Mouse (Mus musculus): ENCODE measurements around the gene Metap1d. TPM values are rescaled to one million over a fixed set of nuclear protein-coding genes. Genes with fewer than 3 reads are reported as not detected.
A peak's percentile ranks its signal among the peaks of the same experiment; 100 is the strongest.

Gene Metap1d
- polyA plus RNA-seq, 1 experiment from 2014 or later: 35.1 TPM

GRCm38 (mm10) chr2:71477787-71478186 is 24.7 kb downstream of the Metap1d start:
- Histone ChIP-seq H3K4me2 (replicated peaks) (no peak overlapping the region), H3K9me3 (replicated peaks) (no peaks in the 10 kb centered on the region), H3K36me3 (no peaks in the 10 kb centered on the region), H3K4me1 (peaks cover 12% of the 10 kb centered on the region), H3K27me3 (no peaks in the 10 kb centered on the region), H3K9ac (no peak overlapping the region), H3K27ac (no peak overlapping the region), H3K4me3 (no peak overlapping the region)
- ATAC-seq (ENCODE audit: low FRiP score): no peak

DNA sequence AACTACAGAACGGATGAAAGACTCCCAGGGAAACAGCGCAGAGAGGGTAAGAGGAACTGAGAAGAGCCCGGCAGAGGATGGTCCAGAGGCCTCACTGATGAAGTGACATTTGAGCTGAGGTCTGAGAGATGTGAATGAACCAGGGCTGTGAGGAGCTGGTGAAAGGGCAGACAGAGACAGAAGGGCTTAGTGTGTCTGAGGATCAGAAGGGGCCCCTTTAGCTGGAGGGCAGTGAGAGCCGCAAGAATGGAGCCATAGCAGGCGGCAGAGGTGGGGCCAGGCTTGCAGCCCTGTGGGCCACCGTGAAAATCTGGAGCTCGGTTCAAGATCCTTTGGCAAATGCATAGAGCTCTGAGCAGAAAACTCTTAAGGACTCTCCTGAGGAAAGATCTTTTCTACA is 26.8 kb downstream of the Metap1d start:
- peaks cover 11% of the 10 kb centered on the region for H3K4me1 ChIP-seq
- H3K9ac ChIP-seq: 0 out of 2 replicates have a peak overlapping the region, but pooled peaks have one; percentile 32
- ATAC-seq (ENCODE audit: low FRiP score): no peak
- WGBS: 5% methylated on average over 7 of the region's 7 CpGs
- no peaks in the 10 kb centered on the region for H3K9me3 ChIP-seq (replicated peaks)
- no peaks in the 10 kb centered on the region for H3K27me3 ChIP-seq
- no peak overlapping the region for H3K4me3 ChIP-seq
- H3K36me3 ChIP-seq: no peaks in the 10 kb centered on the region
- H3K27ac ChIP-seq: no peak overlapping the region
- H3K4me2 ChIP-seq (replicated peaks): peak overlapping the region; percentile 25

DNA sequence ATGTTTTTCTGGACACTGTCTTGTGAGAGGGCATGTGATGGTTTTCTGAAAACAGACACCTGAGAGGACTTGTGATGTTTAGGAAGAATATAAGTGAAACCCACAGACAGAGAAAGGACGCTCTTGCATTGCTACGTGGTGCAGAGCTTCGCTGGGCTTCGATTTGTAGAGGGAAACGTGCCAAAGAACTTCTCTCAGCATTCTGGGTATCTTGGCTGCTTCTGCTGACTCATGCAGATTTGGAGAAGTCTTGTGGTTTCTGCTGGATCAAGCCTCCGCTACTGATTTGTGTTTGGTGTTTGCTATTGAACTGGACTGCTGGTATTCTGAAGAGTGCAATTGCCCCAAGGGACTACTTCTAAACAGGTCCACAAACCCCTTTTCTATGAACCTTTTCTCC is 28.7 kb downstream of the Metap1d start:
- no peak overlapping the region for H3K9ac ChIP-seq
- WGBS: 83% methylated on average over 6 of the region's 6 CpGs
- peaks cover 11% of the 10 kb centered on the region for H3K4me1 ChIP-seq
- no peak overlapping the region for H3K27ac ChIP-seq
- ATAC-seq (ENCODE audit: low FRiP score): no peak
- H3K4me3 ChIP-seq: no peak overlapping the region
- H3K4me2 ChIP-seq (replicated peaks): no peak overlapping the region
- H3K36me3 ChIP-seq: no peaks in the 10 kb centered on the region
- H3K9me3 ChIP-seq (replicated peaks): no peaks in the 10 kb centered on the region
- no peaks in the 10 kb centered on the region for H3K27me3 ChIP-seq

- Histone ChIP-seq H3K4me2 (replicated peaks) (no peak overlapping the region), H3K4me3 (no peak overlapping the region), H3K27ac (no peak overlapping the region), H3K27me3 (no peaks in the 10 kb centered on the region), H3K4me1 (peaks cover 11% of the 10 kb centered on the region), H3K36me3 (no peaks in the 10 kb centered on the region), H3K9ac (no peak overlapping the region), H3K9me3 (replicated peaks) (no peaks in the 10 kb centered on the region)
- no peak for ATAC-seq (ENCODE audit: low FRiP score)
- WGBS: 67% methylated on average over 10 of the region's 10 CpGs
Observed at GRCm38 (mm10) chr2:71483046-71483716, 30.1 kb downstream of the Metap1d start.

DNA sequence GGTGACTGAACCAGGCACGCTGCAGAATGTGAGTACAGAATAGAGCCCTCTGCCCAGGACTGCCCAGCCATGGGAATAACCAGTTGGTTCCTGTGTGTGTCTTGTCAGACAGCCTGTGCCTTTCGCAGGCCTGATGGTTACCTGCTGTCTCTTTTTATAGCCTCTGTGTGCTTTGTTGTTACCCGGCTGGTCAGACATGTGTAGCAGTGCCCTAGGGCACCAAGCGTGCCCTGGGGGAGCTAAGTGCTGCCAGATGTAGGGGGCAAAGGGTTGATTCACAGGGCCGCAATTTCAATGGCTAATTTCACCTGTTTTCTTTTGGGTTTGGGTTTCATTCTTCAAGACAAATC is 30.6 kb downstream of the Metap1d start:
- H3K4me1 ChIP-seq: peaks cover 11% of the 10 kb centered on the region
- H3K27ac ChIP-seq: no peak overlapping the region
- H3K27me3 ChIP-seq: no peaks in the 10 kb centered on the region
- no peaks in the 10 kb centered on the region for H3K9me3 ChIP-seq (replicated peaks)
- no peaks in the 10 kb centered on the region for H3K36me3 ChIP-seq
- no peak for ATAC-seq (ENCODE audit: low FRiP score)
- no peak overlapping the region for H3K9ac ChIP-seq
- no peak overlapping the region for H3K4me2 ChIP-seq (replicated peaks)
- WGBS: 31% methylated on average over 5 of the region's 5 CpGs
- H3K4me3 ChIP-seq: no peak overlapping the region

DNA sequence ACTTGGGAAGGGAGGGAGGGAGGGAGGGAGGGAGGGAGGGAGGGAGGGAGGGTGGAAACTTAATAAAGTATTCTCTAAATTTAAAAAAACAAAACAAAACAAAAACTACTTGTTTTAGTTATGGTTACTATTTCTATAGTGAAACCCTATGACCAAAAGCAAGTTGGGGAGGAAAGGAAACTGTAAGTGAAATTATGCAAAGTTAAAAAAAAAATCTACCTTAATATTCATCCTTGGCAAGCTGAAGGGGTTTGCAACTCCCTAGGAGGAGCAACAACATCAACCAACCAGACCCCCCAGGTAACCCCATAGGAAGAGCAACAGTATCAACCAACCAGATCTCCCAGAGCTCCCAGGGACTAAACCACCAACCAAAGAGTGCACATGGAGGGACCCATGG is 38.2 kb downstream of the Metap1d start:
- no peak for ATAC-seq (ENCODE audit: low FRiP score)
- no peaks in the 10 kb centered on the region for H3K27me3 ChIP-seq
- no peak overlapping the region for H3K27ac ChIP-seq
- H3K9ac ChIP-seq: no peak overlapping the region
- no peaks in the 10 kb centered on the region for H3K36me3 ChIP-seq
- H3K4me2 ChIP-seq (replicated peaks): no peak overlapping the region
- no peaks in the 10 kb centered on the region for H3K9me3 ChIP-seq (replicated peaks)
- no peak overlapping the region for H3K4me3 ChIP-seq
- peaks cover 12% of the 10 kb centered on the region for H3K4me1 ChIP-seq

DNA sequence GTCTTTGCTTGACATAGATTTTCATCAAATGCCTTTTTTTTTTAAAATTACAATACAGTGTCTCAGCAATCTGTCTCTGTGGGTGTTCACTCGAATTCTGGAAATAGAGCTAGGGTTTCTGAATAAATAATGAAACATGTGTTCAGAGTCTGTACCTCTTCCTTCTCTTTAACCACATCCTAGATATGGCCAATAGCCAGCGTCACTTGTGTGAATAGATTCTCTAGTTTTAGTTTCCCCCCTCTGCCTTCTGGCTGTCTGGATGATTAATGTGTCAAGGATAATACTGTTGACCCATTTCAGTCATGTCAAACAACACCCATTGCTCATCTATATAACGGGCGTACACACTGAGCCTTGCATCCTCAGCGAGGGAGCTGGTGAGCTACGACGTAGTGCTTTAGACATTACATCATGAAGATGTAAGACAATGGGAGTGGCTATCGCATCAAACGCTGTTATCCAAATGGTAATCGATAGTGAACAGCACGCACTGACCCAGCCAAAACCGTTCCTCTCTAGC is 40.1 kb downstream of the Metap1d start:
- H3K9ac ChIP-seq: no peak overlapping the region
- no peaks in the 10 kb centered on the region for H3K27me3 ChIP-seq
- H3K9me3 ChIP-seq (replicated peaks): no peaks in the 10 kb centered on the region
- H3K4me3 ChIP-seq: no peak overlapping the region
- H3K27ac ChIP-seq: no peak overlapping the region
- no peaks in the 10 kb centered on the region for H3K36me3 ChIP-seq
- no peak for ATAC-seq (ENCODE audit: low FRiP score)
- no peak overlapping the region for H3K4me2 ChIP-seq (replicated peaks)
- H3K4me1 ChIP-seq: peaks cover 12% of the 10 kb centered on the region
- WGBS: 59% methylated on average over 12 of the region's 12 CpGs

GRCm38 (mm10) chr2:71494503-71494902 is 41.4 kb downstream of the Metap1d start:
- no peak overlapping the region for H3K9ac ChIP-seq
- no peaks in the 10 kb centered on the region for H3K36me3 ChIP-seq
- no peaks in the 10 kb centered on the region for H3K27me3 ChIP-seq
- H3K9me3 ChIP-seq (replicated peaks): no peaks in the 10 kb centered on the region
- H3K4me3 ChIP-seq: no peak overlapping the region
- H3K27ac ChIP-seq: no peak overlapping the region
- 50% methylated on average over 10 of the region's 10 CpGs for WGBS
- no peak overlapping the region for H3K4me2 ChIP-seq (replicated peaks)
- peaks cover 16% of the 10 kb centered on the region for H3K4me1 ChIP-seq
- no peak for ATAC-seq (ENCODE audit: low FRiP score)

DNA sequence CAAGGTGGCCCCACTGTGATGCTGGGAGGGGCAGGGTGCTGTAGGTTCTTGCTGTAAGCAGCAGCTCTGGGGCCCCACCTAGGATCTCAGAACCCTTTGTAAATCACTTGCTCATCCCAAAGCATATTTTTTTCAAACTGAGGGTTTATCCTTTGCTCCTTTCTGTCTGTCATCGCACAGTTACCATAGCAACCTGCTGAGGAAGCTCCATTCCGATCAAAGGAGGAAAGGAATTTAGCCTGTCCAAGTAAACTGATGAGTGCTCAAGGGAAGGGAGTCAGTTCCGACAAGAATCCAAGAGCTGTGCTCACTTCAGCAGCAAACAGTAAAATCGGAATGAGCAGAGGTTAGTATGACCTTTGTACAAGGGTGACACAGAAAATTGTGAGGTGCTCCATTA is 41.9 kb downstream of the Metap1d start:
- Histone ChIP-seq H3K36me3 (no peaks in the 10 kb centered on the region), H3K9ac (no peak overlapping the region), H3K4me3 (no peak overlapping the region), H3K27ac (no peak overlapping the region), H3K9me3 (replicated peaks) (no peaks in the 10 kb centered on the region), H3K27me3 (no peaks in the 10 kb centered on the region), H3K4me2 (replicated peaks) (no peak overlapping the region), H3K4me1 (peaks cover 19% of the 10 kb centered on the region)
- ATAC-seq (ENCODE audit: low FRiP score): no peak
- whole genome bisulfite sequencing: 19% methylated on average over 4 of the region's 4 CpGs

DNA sequence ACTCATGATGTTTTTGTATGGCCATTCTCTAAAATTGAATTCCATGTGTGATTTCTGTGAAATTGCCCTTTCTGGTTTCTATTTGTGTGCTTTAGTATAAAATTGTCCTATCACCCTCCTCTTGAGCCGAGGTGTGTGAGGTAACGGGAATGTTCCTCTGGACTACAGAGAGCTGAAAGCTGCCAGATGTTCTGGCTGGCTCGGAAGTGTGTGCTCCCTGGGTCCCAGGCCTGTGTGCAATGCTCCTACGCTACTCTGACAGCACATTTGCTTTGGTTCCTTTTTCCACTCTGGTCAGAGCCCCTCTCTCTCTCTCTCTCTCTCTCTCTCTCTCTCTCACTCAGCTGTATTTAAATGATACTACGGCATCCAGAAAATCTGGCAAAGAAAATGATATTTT is 44.1 kb downstream of the Metap1d start:
- H3K4me2 ChIP-seq (replicated peaks): no peak overlapping the region
- H3K4me3 ChIP-seq: no peak overlapping the region
- ATAC-seq (ENCODE audit: low FRiP score): no peak
- H3K36me3 ChIP-seq: no peaks in the 10 kb centered on the region
- no peak overlapping the region for H3K9ac ChIP-seq
- peaks cover 19% of the 10 kb centered on the region for H3K4me1 ChIP-seq
- no peaks in the 10 kb centered on the region for H3K9me3 ChIP-seq (replicated peaks)
- WGBS: 57% methylated on average over 5 of the region's 5 CpGs
- no peak overlapping the region for H3K27ac ChIP-seq
- no peaks in the 10 kb centered on the region for H3K27me3 ChIP-seq

DNA sequence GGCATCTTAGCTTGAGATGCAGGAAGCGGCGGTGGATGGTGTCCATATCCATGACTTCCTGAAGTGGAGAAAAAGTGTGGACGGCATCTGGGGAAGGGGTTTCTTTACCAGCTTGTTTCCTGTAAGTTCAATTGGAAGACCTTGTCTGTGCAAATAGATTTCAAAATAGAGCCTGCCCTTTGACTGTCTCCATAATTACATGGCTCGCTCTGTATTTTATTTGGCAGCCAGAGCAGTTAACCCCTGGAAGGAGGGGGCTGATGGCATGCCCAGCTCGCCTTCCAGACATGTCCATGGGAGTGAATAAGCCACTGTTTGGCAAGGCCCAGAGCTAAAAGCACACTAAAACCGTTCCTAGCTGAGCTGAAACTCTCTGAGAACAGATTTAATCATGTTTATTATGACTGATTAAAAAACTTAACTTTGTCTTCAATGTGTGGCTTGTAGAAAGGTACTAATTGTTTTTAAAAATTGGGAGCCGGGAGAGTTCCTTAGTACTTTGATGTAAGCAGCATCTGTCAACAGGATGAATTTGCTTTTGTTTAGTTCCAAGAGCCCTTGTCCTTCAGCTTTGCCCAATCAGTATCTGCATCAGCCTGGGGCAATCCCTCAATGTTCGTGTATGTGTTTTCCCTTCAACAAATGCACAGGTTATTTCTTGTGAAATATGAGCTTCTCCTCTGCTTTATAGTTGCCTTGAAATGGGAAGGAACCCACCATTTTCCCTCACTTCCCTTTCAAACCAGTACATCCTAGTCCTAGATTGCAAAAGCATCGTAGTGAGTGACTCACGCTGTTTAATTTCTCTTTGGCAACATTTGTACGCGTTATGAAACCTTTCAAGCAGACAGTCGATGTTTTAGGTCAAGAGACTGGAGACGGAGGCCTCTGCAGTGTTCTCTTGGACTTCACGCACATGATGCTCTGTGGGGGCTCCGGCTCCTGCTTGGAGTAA is 46.5 kb downstream of the Metap1d start:
- Histone ChIP-seq H3K27ac (no peak overlapping the region), H3K4me2 (replicated peaks) (no peak overlapping the region)
- no peak for ATAC-seq (ENCODE audit: low FRiP score)

GRCm38 (mm10) chr2:71504852-71505251 is 51.8 kb downstream of the Metap1d start:
- no peak for ATAC-seq (ENCODE audit: low FRiP score)
- H3K4me3 ChIP-seq: no peak overlapping the region
- H3K27ac ChIP-seq: no peak overlapping the region
- 0 out of 2 replicates have a peak, but pooled peaks cover 3% of the 10 kb centered on the region for H3K4me1 ChIP-seq
- no peaks in the 10 kb centered on the region for H3K36me3 ChIP-seq
- WGBS: 84% methylated on average over 9 of the region's 9 CpGs
- H3K27me3 ChIP-seq: no peaks in the 10 kb centered on the region
- H3K9ac ChIP-seq: no peak overlapping the region
- no peaks in the 10 kb centered on the region for H3K9me3 ChIP-seq (replicated peaks)
- H3K4me2 ChIP-seq (replicated peaks): no peak overlapping the region

More for the DNA sequence above, 46.5 kb downstream of the Metap1d start:
- H3K9me3 ChIP-seq (replicated peaks): no peaks in the 10 kb centered on the region
- no peaks in the 10 kb centered on the region for H3K27me3 ChIP-seq
- no peaks in the 10 kb centered on the region for H3K36me3 ChIP-seq
- no peak overlapping the region for H3K4me3 ChIP-seq
- H3K9ac ChIP-seq: no peak overlapping the region
- H3K4me1 ChIP-seq: peaks cover 12% of the 10 kb centered on the region
- WGBS: 65% methylated on average over 16 of the region's 16 CpGs

Data from hindbrain, embryonic 12.5 days (tissue).